Mouse (Mus musculus) kidney, adult 2 months (tissue): ENCODE data around the gene Vps4a. TPM values are rescaled to one million over a fixed set of nuclear protein-coding genes. Genes with fewer than 3 reads are reported as not detected.

Source experiments
- DNase-seq: peaks from one replicate; pipeline ENCODE4 v3.0.0; 2021
- H3K27ac ChIP-seq: fragments of 200-500 bp; 2 replicates; pipeline ENCODE4 v1.5.1; 2012; ENCODE audit warnings: low read depth, low read length, control low read depth, inconsistent platforms; ENCODE audit not compliant: insufficient read depth
- H3K27me3 ChIP-seq: fragments of 200-500 bp; replicated peaks from 2 replicates; pipeline ENCODE4 v1.6.1; 2012; ENCODE audit warnings: mild to moderate bottlenecking, moderate library complexity, low read length, inconsistent platforms; ENCODE audit not compliant: control insufficient read depth, insufficient read depth
- H3K36me3 ChIP-seq: fragments of 200-500 bp; 2 replicates; pipeline ENCODE4 v1.6.1; 2012; ENCODE audit warnings: mild to moderate bottlenecking, moderate library complexity, low read length, inconsistent platforms; ENCODE audit not compliant: control insufficient read depth, insufficient read depth
- H3K4me1 ChIP-seq: fragments of 200-500 bp; 2 replicates; pipeline ENCODE4 v1.6.1; 2011; ENCODE audit warnings: low read length; ENCODE audit not compliant: control insufficient read depth, insufficient read depth
- H3K4me3 ChIP-seq: fragments of 200-500 bp; 2 replicates; pipeline ENCODE4 v1.5.1; 2011; ENCODE audit warnings: mild to moderate bottlenecking, low read depth, low read length, control low read depth; ENCODE audit not compliant: insufficient read depth
- CTCF ChIP-seq: fragments of 200-500 bp; conservative IDR thresholded peaks from 2 replicates; pipeline ENCODE4 v1.5.1; 2011; ENCODE audit warnings: low read depth, mild to moderate bottlenecking, control low read depth, low read length, moderate library complexity, mixed read lengths; ENCODE audit not compliant: insufficient read depth, insufficient read length
- POLR2A ChIP-seq: fragments of 200-500 bp; IDR thresholded peaks from one replicate; pipeline ENCODE4 v1.6.1; 2011; ENCODE audit warnings: low read depth, low read length, control low read depth
- WGBS: fragments of 180-500 bp; shearing (Covaris S2); methylation state at CpG from one replicate; pipeline ENCODE4 v1.1.7; 2018; 5-methylcytosine and 5-hydroxymethylcytosine counted together
- polyA plus RNA-seq: library from polyadenylated mRNA; depleted of rRNA; stranded (reverse); fragments of >200 nt; gene quantifications from 2 replicates; pipeline ENCODE4 v1.2.3, GENCODE M21; 2012

The Vps4a gene
- polyA plus RNA-seq, 1 experiment: 33.4 TPM

GRCm38 (mm10) chr8:106999068-106999467 is 32.0 kb upstream of the Vps4a start:
- Histone ChIP-seq H3K27ac (no peak overlapping the region), H3K4me3 (no peak overlapping the region), H3K4me1 (no peaks in the 10 kb centered on the region), H3K36me3 (peaks cover 2% of the 10 kb centered on the region; the same call in 1 of the 2 replicates), H3K27me3 (no peaks in the 10 kb centered on the region)
- WGBS: 75% methylated on average over 1 of the region's 1 CpGs
- no peak for DNase-seq
- no peak for TF ChIP-seq CTCF
- TF ChIP-seq POLR2A: no peak

GRCm38 (mm10) chr8:107002532-107002931 is 28.5 kb upstream of the Vps4a start:
- H3K27ac ChIP-seq: no peak overlapping the region
- no peaks in the 10 kb centered on the region for H3K27me3 ChIP-seq
- 17% methylated on average over 5 of the region's 5 CpGs for WGBS
- H3K36me3 ChIP-seq: peaks cover 2% of the 10 kb centered on the region; the same call in 1 of the 2 replicates
- peak; percentile 91 for DNase-seq
- no peaks in the 10 kb centered on the region for H3K4me1 ChIP-seq
- TF ChIP-seq POLR2A (no peak), CTCF (peak; percentile 100)
- H3K4me3 ChIP-seq: no peak overlapping the region

GRCm38 (mm10) chr8:107007795-107008194 is 23.2 kb upstream of the Vps4a start:
- Histone ChIP-seq H3K4me1 (no peaks in the 10 kb centered on the region), H3K4me3 (no peak overlapping the region), H3K27ac (no peak overlapping the region), H3K27me3 (no peaks in the 10 kb centered on the region), H3K36me3 (peaks cover 2% of the 10 kb centered on the region; the same call in 1 of the 2 replicates)
- TF ChIP-seq CTCF (no peak), POLR2A (no peak)
- 85% methylated on average over 3 of the region's 3 CpGs for WGBS
- no peak for DNase-seq

- Histone ChIP-seq H3K4me3 (no peak overlapping the region), H3K36me3 (peaks cover 3% of the 10 kb centered on the region; the same call in 1 of the 2 replicates), H3K27ac (no peak overlapping the region), H3K4me1 (no peaks in the 10 kb centered on the region), H3K27me3 (no peaks in the 10 kb centered on the region)
- DNase-seq: no peak
- TF ChIP-seq POLR2A: no peak
- no peak for TF ChIP-seq CTCF
- WGBS: 89% methylated on average over 2 of the region's 2 CpGs
Observed at GRCm38 (mm10) chr8:107012666-107013065, 18.4 kb upstream of the Vps4a start.

- 68% methylated on average over 1 of the region's 1 CpGs for WGBS
- no peaks in the 10 kb centered on the region for H3K27me3 ChIP-seq
- H3K36me3 ChIP-seq: peaks cover 3% of the 10 kb centered on the region; the same call in 1 of the 2 replicates
- H3K4me1 ChIP-seq: no peaks in the 10 kb centered on the region
- no peak overlapping the region for H3K27ac ChIP-seq
- no peak for TF ChIP-seq CTCF
- no peak for TF ChIP-seq POLR2A
- no peak overlapping the region for H3K4me3 ChIP-seq
- DNase-seq: no peak
Observed at GRCm38 (mm10) chr8:107014915-107015314, 16.1 kb upstream of the Vps4a start.

GRCm38 (mm10) chr8:107023479-107023878 is 7.5 kb upstream of the Vps4a start:
- H3K4me1 ChIP-seq: no peaks in the 10 kb centered on the region
- TF ChIP-seq POLR2A (no peak), CTCF (no peak)
- H3K36me3 ChIP-seq: no peaks in the 10 kb centered on the region
- H3K27me3 ChIP-seq: no peaks in the 10 kb centered on the region
- H3K4me3 ChIP-seq: no peak overlapping the region
- no peak overlapping the region for H3K27ac ChIP-seq
- 87% methylated on average over 8 of the region's 8 CpGs for WGBS
- no peak for DNase-seq

- WGBS: 70% methylated on average over 3 of the region's 3 CpGs
- no peak for TF ChIP-seq CTCF
- H3K27ac ChIP-seq: no peak overlapping the region
- peaks cover 12% of the 10 kb centered on the region for H3K4me1 ChIP-seq
- H3K4me3 ChIP-seq: no peak overlapping the region
- no peak for DNase-seq
- H3K36me3 ChIP-seq: no peaks in the 10 kb centered on the region
- H3K27me3 ChIP-seq: no peaks in the 10 kb centered on the region
Observed at GRCm38 (mm10) chr8:107029310-107029709, 1.7 kb upstream of the Vps4a start.
